Mouse (Mus musculus) activated CD4-positive, CD25-positive, alpha-beta regulatory T cell, adult 4 months (primary cell): Measurements from ENCODE around the gene Slc11a2. TPM values are rescaled to one million over a fixed set of nuclear protein-coding genes. Genes with fewer than 3 reads are reported as not detected.
"Not testable (repeated sequence)": the region's sequence is repeated elsewhere in the genome, so short reads cannot be mapped to it uniquely, and the experiment has no call there.

Experiments used
- ATAC-seq: one replicate; pipeline ENCODE4 v1.8.0; 2017
- polyA plus RNA-seq, 2 experiments: library from polyadenylated mRNA; unstranded; fragments of 100-300 nt; shearing (Covaris generic); gene quantifications; one replicate each; pipeline ENCODE4 v1.2.1; 2017

Gene Slc11a2
- polyA plus RNA-seq, 2 experiments from 2014 or later, result 22.8 TPM

- no peak for ATAC-seq
These were observed 8.4 kb upstream of the Slc11a2 start for GRCm38 (mm10) chr15:100433234-100433633.

- ATAC-seq, result no peak
These were observed 5.2 kb upstream of the Slc11a2 start for GRCm38 (mm10) chr15:100429959-100430565.

GRCm38 (mm10) chr15:100428296-100428905 is 3.5 kb upstream of the Slc11a2 start:
- no peak for ATAC-seq

GRCm38 (mm10) chr15:100423916-100424315 is 956 bp downstream of the Slc11a2 start:
- ATAC-seq, result no peak

- ATAC-seq, result peak; percentile 79
These were observed 1.7 kb downstream of the Slc11a2 start for GRCm38 (mm10) chr15:100422899-100423860.

GRCm38 (mm10) chr15:100422476-100422875 is 2.4 kb downstream of the Slc11a2 start:
- peak; percentile 9 for ATAC-seq

- ATAC-seq, result not testable (repeated sequence)
These were observed 3.1 kb downstream of the Slc11a2 start, which contains the start of gene Gm5475 for GRCm38 (mm10) chr15:100421758-100422197. Gene Gm5475, plus strand, starts transcription at chr15:100422147.

- ATAC-seq, result no peak
These were observed 3.7 kb downstream of the Slc11a2 start for GRCm38 (mm10) chr15:100421059-100421757.

GRCm38 (mm10) chr15:100419901-100420745 is 4.7 kb downstream of the Slc11a2 start:
- ATAC-seq, result no peak

GRCm38 (mm10) chr15:100419311-100419710 is 5.6 kb downstream of the Slc11a2 start:
- peak; percentile 24 for ATAC-seq

- no peak for ATAC-seq
These were observed 6.9 kb downstream of the Slc11a2 start for GRCm38 (mm10) chr15:100417854-100418450.

- ATAC-seq, result no peak
These were observed 9.2 kb downstream of the Slc11a2 start for GRCm38 (mm10) chr15:100415684-100416083.

- no peak for ATAC-seq
These were observed 9.9 kb downstream of the Slc11a2 start for GRCm38 (mm10) chr15:100414942-100415341.

- peak; percentile 80 for ATAC-seq
These were observed 10.9 kb downstream of the Slc11a2 start for GRCm38 (mm10) chr15:100414011-100414410.

- no peak for ATAC-seq
These were observed 11.6 kb downstream of the Slc11a2 start for GRCm38 (mm10) chr15:100413306-100413705.

- ATAC-seq, result no peak
These were observed 13.1 kb downstream of the Slc11a2 start for GRCm38 (mm10) chr15:100411731-100412130.

- no peak for ATAC-seq
These were observed 13.8 kb downstream of the Slc11a2 start for GRCm38 (mm10) chr15:100410918-100411672.

- no peak for ATAC-seq
These were observed 18.8 kb downstream of the Slc11a2 start for GRCm38 (mm10) chr15:100406088-100406487.

GRCm38 (mm10) chr15:100403318-100404000 is 21.4 kb downstream of the Slc11a2 start:
- no peak for ATAC-seq

GRCm38 (mm10) chr15:100402798-100403197 is 22.1 kb downstream of the Slc11a2 start:
- ATAC-seq, result no peak
